Mouse (Mus musculus) CD4-positive helper T cell, adult 2 months (primary cell): Measurements from ENCODE around the gene Tuba4a.

Source experiments
- DNase-seq: peaks from one replicate; pipeline ENCODE4 v3.0.0-alpha.2; 2012; ENCODE audit warnings: low read depth, missing footprints, low spot score

The Tuba4a gene

DNA sequence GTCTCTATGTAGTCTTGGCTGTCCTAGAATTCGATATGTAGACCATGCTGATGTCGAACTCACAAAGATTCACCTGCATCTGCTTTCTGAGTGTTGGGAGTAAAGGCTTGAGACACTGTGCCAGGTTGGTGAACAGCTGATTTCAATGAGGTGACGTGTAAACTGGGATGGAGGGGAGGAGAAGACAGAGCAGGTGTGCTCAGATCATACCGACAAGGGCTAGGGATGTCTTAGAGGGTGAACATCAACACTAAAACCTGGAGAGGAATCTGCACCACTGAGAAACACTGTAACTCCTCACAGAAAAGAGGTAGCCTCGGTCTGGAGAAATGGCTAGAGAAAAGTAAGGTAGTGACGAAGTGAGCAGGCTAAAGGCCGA is 51.6 kb downstream of the Tuba4a start:
- no peak for DNase-seq
